Mouse (Mus musculus) heart, postnatal 36 days (tissue): Measurements from ENCODE around the gene Plbd2. TPM values are rescaled to one million over a fixed set of nuclear protein-coding genes. Genes with fewer than 3 reads are reported as not detected.

ENCODE experiments used
- DNase-seq, 2 experiments: peaks; one replicate each; pipeline ENCODE4 v3.0.0; 2021 to 2022
- intact Hi-C: fragments of 180-260 bp; cut with DNase I; formaldehyde crosslinking; loops from one replicate; pipeline ENCODE4 v1.15.1; 2025
- total RNA-seq, 2 experiments: library from RNA; stranded (reverse); gene quantifications; 2 replicates each; pipeline ENCODE4 v1.2.3; 2021

Plbd2 gene
- total RNA-seq, 2 experiments from 2014 or later: 37.3 to 49.8 TPM

GRCm38 (mm10) chr5:120440733-120441132 is 62.7 kb downstream of the Plbd2 start:
- intact Hi-C loops: loop anchor here (1.0 to 10.0 kb wide), 3 partner anchors 186 to 294 kb away; no protein-coding TSS in a partner anchor
- peak; percentile 82 to 93 for DNase-seq

GRCm38 (mm10) chr5:120439887-120440670 is 63.3 kb downstream of the Plbd2 start:
- intact Hi-C loops: loop anchor here (1.0 to 10.0 kb wide), 3 partner anchors 185 to 294 kb away; no protein-coding TSS in a partner anchor
- peak in 1 of 2 experiments; percentile 21 for DNase-seq

- DNase-seq: no peak
- intact Hi-C loops: no loop called here
These were observed 64.3 kb downstream of the Plbd2 start for GRCm38 (mm10) chr5:120438991-120439710.

GRCm38 (mm10) chr5:120438469-120438868 is 65.0 kb downstream of the Plbd2 start:
- DNase-seq: no peak
- intact Hi-C loops: no loop called here

GRCm38 (mm10) chr5:120437986-120438385 is 65.4 kb downstream of the Plbd2 start:
- intact Hi-C loops: no loop called here
- DNase-seq: no peak

GRCm38 (mm10) chr5:120437539-120437938 is 65.9 kb downstream of the Plbd2 start:
- DNase-seq: no peak

GRCm38 (mm10) chr5:120436885-120437495 is 66.4 kb downstream of the Plbd2 start:
- intact Hi-C loops: no loop called here
- no peak for DNase-seq

More at GRCm38 (mm10) chr5:120437539-120437938, 65.9 kb downstream of the Plbd2 start:
- intact Hi-C loops: no loop called here

GRCm38 (mm10) chr5:120435731-120436501 is 67.5 kb downstream of the Plbd2 start:
- intact Hi-C loops: no loop called here
- DNase-seq: no peak

GRCm38 (mm10) chr5:120435006-120435681 is 68.3 kb downstream of the Plbd2 start:
- intact Hi-C loops: no loop called here
- DNase-seq: no peak

- no peak for DNase-seq
- intact Hi-C loops: no loop called here
These were observed 69.1 kb downstream of the Plbd2 start for GRCm38 (mm10) chr5:120434231-120434735.

Other genes with a start within 250 kb of the Plbd2 start
- not detected for gene Lhx5, start 71.9 kb downstream of the Plbd2 start, total RNA-seq
- gene Sdsl, start 30.8 kb downstream of the Plbd2 start, total RNA-seq: 1 to 10 TPM; 8.3 to 9.1 TPM
- 1 to 10 TPM; 1.2 to 2.2 TPM for gene Sds, start 27.1 kb downstream of the Plbd2 start, total RNA-seq
- gene Slc8b1, start 7.5 kb upstream of the Plbd2 start, total RNA-seq: 10 to 100 TPM; 12.5 to 13.9 TPM
- 10 to 100 TPM; 32.5 to 36.0 TPM for gene Tpcn1, start 85.0 kb upstream of the Plbd2 start, total RNA-seq
- gene Iqcd, start 85.4 kb upstream of the Plbd2 start, total RNA-seq: not detected
- 10 to 100 TPM; 15.0 to 17.1 TPM for gene Rita1, start 109.0 kb upstream of the Plbd2 start, total RNA-seq
- 10 to 100 TPM; 22.2 to 24.3 TPM for gene Ddx54, start 109.1 kb upstream of the Plbd2 start, total RNA-seq
- not detected for gene Cfap73, start 130.6 kb upstream of the Plbd2 start, total RNA-seq
- not detected for gene Rasal1, start 145.2 kb upstream of the Plbd2 start, total RNA-seq
- gene Dtx1, start 208.3 kb upstream of the Plbd2 start, total RNA-seq: 1 to 10 TPM; 1.8 to 1.9 TPM
- 1 to 10 TPM in 1 of 2 experiments, under 1 TPM in 1; 0.80 to 2.4 TPM for gene Oas2, start 246.2 kb upstream of the Plbd2 start, total RNA-seq